Mouse (Mus musculus) testis, adult 2 months (tissue): ENCODE measurements around the gene Actn1. TPM values are rescaled to one million over a fixed set of nuclear protein-coding genes. Genes with fewer than 3 reads are reported as not detected.

Experiments
- H3K27ac ChIP-seq: fragments of 200-500 bp; 2 replicates; pipeline ENCODE4 v1.5.1; 2012; ENCODE audit warnings: low read depth, low read length; ENCODE audit not compliant: control insufficient read depth, insufficient read depth
- H3K27me3 ChIP-seq: fragments of 200-500 bp; 2 replicates; pipeline ENCODE4 v1.6.1; 2012; ENCODE audit warnings: mild to moderate bottlenecking, low read length, moderate library complexity; ENCODE audit not compliant: control insufficient read depth, insufficient read depth
- H3K36me3 ChIP-seq: fragments of 200-500 bp; 2 replicates; pipeline ENCODE4 v1.6.1; 2012; ENCODE audit warnings: mild to moderate bottlenecking, low read length; ENCODE audit not compliant: control insufficient read depth, insufficient read depth
- H3K4me1 ChIP-seq: fragments of 200-500 bp; 2 replicates; pipeline ENCODE4 v1.6.1; 2012; ENCODE audit warnings: low read length; ENCODE audit not compliant: control insufficient read depth, insufficient read depth
- H3K4me3 ChIP-seq: fragments of 200-500 bp; 2 replicates; pipeline ENCODE4 v1.5.1; 2012; ENCODE audit warnings: low read depth, mild to moderate bottlenecking, low read length, moderate library complexity, mixed read lengths; ENCODE audit not compliant: control insufficient read depth
- CTCF ChIP-seq: fragments of 200-500 bp; IDR thresholded peaks from 2 replicates; pipeline ENCODE4 v1.5.1; 2012; ENCODE audit warnings: low read depth, mild to moderate bottlenecking, inconsistent platforms, low read length, moderate library complexity; ENCODE audit not compliant: control insufficient read depth, insufficient read depth, insufficient replicate concordance
- POLR2A ChIP-seq: fragments of 200-500 bp; IDR thresholded peaks from 2 replicates; pipeline ENCODE4 v1.6.1; 2012; ENCODE audit warnings: low read depth, mild to moderate bottlenecking, inconsistent platforms, low read length, moderate library complexity; ENCODE audit not compliant: control insufficient read depth
- polyA plus RNA-seq: library from polyadenylated mRNA; depleted of rRNA; stranded (reverse); fragments of >200 nt; gene quantifications from 2 replicates; pipeline ENCODE4 v1.2.3, GENCODE M21; 2012

Actn1 gene
- polyA plus RNA-seq, 1 experiment: 7.6 TPM

DNA sequence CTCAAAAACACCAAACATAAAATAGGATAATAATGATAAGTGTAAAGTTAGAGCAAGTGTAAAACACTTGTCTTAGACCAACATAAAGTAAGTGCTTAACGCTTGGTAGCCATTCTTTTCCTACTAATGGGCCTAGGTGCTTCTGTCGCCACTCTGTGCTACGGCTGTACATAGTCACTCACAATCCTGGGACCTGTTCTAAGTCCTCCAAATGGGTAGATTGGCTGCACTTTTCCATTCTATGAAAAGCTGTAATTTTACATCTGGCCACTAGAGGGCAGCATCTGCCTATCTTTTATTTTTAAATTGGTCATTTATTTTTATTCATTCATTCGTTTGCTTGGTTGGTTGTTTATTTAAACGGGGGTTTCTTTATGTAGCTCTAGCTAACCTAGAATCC lies 102.5 kb downstream of the Actn1 start:
- no peaks in the 10 kb centered on the region for H3K36me3 ChIP-seq
- TF ChIP-seq CTCF: no peak
- no peak for TF ChIP-seq POLR2A

GRCm38 (mm10) chr12:80153687-80154326 lies 106.4 kb downstream of the Actn1 start:
- no peaks in the 10 kb centered on the region for H3K27me3 ChIP-seq
- H3K27ac ChIP-seq: no peak overlapping the region
- H3K36me3 ChIP-seq: no peaks in the 10 kb centered on the region
- H3K4me3 ChIP-seq: no peak overlapping the region
- no peak for TF ChIP-seq POLR2A
- TF ChIP-seq CTCF: peak; percentile 32; the same call in 1 of the 2 replicates
- 0 out of 2 replicates have a peak, but pooled peaks cover 2% of the 10 kb centered on the region for H3K4me1 ChIP-seq

More for the DNA sequence above, 102.5 kb downstream of the Actn1 start:
- H3K4me3 ChIP-seq: no peak overlapping the region
- no peaks in the 10 kb centered on the region for H3K27me3 ChIP-seq
- H3K4me1 ChIP-seq: peaks cover 4% of the 10 kb centered on the region; the same call in 1 of the 2 replicates
- no peak overlapping the region for H3K27ac ChIP-seq

DNA sequence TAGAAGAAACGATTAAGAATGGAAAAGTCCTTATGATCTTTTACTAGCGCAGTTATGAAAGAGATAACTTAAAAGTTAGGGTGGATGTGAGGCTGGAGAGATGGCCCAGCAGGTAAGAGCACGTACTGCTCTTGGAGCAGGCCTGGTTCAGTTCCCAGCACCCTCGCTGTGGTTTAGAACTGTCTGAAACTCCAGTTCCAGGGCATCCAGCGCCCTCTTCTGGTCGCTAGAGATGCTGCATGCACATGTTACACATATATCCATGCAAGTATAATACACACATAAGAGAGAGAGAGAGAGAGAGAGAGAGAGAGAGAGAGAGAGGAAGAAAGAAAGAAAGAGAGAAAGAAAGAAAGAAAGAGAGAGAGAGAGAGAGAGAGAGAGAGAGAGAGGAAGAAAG lies 107.1 kb downstream of the Actn1 start:
- 0 out of 2 replicates have a peak, but pooled peaks cover 2% of the 10 kb centered on the region for H3K4me1 ChIP-seq
- H3K36me3 ChIP-seq: no peaks in the 10 kb centered on the region
- no peaks in the 10 kb centered on the region for H3K27me3 ChIP-seq
- H3K27ac ChIP-seq: no peak overlapping the region
- H3K4me3 ChIP-seq: no peak overlapping the region
- TF ChIP-seq POLR2A: no peak
- TF ChIP-seq CTCF: peak; percentile 63; the same call in 1 of the 2 replicates

DNA sequence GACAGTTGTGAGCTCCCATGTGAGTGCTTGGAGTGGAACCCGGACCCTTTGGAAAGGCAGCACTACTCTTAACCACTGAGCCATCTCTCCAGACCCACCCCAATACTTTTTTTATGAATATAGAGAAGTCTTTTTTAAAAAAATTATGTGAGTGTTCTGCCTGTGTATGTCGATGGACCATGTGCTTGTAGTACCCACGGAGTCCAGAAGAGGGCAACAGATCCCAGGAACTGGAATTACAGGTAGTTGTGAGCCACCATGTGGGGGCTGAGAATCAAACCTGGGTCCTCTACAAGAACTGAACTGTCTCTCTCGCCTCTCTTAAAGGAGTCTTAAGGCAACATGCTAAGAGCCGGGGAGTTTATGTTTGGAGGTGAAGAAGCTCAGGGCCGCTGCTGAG lies 108.3 kb downstream of the Actn1 start:
- TF ChIP-seq CTCF: peak; percentile 26; the same call in 1 of the 2 replicates
- no peak for TF ChIP-seq POLR2A
- H3K4me1 ChIP-seq: peaks cover 4% of the 10 kb centered on the region
- H3K27me3 ChIP-seq: no peaks in the 10 kb centered on the region
- H3K4me3 ChIP-seq: no peak overlapping the region
- H3K27ac ChIP-seq: no peak overlapping the region
- H3K36me3 ChIP-seq: no peaks in the 10 kb centered on the region

- Histone ChIP-seq H3K4me3 (no peak overlapping the region), H3K27ac (no peak overlapping the region), H3K36me3 (no peaks in the 10 kb centered on the region), H3K4me1 (peaks cover 9% of the 10 kb centered on the region), H3K27me3 (no peaks in the 10 kb centered on the region)
- TF ChIP-seq CTCF (no peak), POLR2A (no peak)
These were observed 109.5 kb downstream of the Actn1 start for GRCm38 (mm10) chr12:80150624-80151023.

DNA sequence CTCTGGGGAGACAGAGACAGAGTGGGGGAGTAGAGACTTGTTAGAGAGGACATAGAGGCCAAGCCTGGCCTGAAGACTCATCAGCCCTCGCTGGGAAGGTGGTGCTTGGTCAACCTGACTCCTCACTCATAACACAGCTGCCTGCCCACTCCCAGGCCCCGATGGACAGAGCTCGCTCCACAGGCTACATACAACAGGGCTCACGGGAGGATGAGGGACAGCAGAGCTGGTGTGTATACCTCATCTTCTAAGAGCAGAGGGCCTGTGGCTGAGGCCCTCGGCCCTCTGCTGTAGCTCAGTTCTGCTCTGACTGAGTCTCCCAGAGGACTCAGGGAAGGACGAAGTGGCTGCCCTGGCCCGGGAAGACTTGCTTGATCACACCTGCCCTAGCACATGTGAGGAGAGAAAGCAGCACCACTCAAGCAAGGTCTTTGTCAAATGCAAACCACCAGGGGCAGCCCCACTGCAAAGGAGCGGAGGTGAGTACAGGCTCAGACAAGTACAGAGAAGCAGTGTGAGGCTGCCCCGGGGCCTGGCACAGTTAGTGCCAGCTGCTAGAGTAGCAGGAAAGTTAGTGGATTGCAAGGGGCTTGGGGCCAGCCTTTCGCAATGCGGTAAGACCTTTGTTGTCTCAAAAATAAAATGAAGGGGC lies 112.5 kb downstream of the Actn1 start:
- H3K4me1 ChIP-seq: peaks cover 9% of the 10 kb centered on the region
- TF ChIP-seq POLR2A: no peak
- TF ChIP-seq CTCF: no peak
- H3K4me3 ChIP-seq: no peak overlapping the region
- H3K36me3 ChIP-seq: no peaks in the 10 kb centered on the region
- no peak overlapping the region for H3K27ac ChIP-seq
- no peaks in the 10 kb centered on the region for H3K27me3 ChIP-seq
